Mouse (Mus musculus) MN1 (cell line): ENCODE measurements around the gene Stk11.

ENCODE experiments used
- DNase-seq: peaks from one replicate; pipeline ENCODE4 v3.0.0-alpha.2; 2016; ENCODE audit warnings: low spot score

Stk11 gene

GRCm38 (mm10) chr10:80170052-80170451 is 54.4 kb downstream of the Stk11 start:
- no peak for DNase-seq

DNA sequence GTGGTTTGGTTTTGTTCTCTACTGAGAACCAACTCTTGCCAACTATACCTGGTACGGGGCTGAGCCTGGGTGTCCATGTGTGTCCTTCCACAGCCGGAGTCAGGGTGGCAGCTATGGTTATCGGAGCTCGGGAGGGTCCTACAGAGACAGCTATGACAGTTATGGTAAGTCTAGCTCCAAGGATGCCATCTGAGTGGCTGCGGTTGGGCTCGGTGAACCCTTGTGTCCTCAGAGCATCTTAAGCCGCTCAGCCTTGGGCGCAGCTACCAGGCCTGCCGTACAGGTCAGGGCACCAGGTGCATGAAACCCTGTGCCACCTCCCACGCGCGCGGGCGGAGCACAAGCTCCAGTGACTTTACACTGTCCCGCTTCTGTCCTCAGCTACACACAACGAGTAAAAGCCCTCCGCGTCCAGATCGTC is 55.0 kb downstream of the Stk11 start:
- no peak for DNase-seq

- DNase-seq = no peak
Observed at GRCm38 (mm10) chr10:80171252-80171651, 55.6 kb downstream of the Stk11 start.

- no peak for DNase-seq
Observed at GRCm38 (mm10) chr10:80171760-80172526, 56.3 kb downstream of the Stk11 start.

DNA sequence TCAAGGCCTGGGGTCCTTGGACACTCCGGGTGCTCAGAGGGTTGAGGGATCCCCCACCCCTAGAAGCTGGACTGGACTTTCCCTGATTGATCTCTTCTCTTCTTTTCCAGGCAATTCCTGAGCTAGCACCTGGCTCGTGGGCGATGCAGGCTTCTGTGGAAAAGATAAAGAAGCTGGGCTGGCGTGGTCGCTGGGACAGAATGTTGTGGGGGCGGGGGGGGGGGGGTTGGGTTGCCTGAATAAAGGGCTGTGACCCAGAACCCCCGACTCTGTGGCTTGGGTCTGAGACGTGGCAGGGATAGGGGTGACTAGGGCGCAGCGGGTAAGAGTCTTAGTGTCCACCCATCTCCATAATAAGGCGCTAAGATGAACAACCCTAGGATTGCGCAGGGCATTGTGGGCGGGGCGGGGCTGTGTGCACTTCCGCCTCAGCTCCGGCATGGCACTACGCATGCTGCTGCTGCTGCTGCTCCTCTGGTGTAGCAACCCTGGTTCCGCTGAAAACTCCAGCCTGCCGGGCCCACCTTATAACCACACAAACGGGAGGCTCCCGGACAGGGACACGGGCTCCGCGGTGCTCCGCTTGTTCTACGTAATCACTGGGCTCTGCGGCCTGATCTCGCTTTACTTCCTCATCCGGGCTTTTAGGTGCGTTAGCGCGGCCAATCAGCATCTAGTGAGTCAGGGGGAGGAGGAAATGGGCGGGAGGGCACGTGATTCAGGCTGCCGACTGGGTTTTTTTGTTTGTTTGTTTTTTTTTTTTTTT is 57.1 kb downstream of the Stk11 start, which contains the start of gene 1600002K03Rik:
Gene 1600002K03Rik (plus strand): TSS at position 418 of the 766 bp plus-strand sequence.
- DNase-seq = peak; percentile 86

GRCm38 (mm10) chr10:80173358-80173757 is 57.8 kb downstream of the Stk11 start:
- DNase-seq = no peak

- no peak for DNase-seq
Observed at GRCm38 (mm10) chr10:80173955-80174640, 58.5 kb downstream of the Stk11 start.

DNA sequence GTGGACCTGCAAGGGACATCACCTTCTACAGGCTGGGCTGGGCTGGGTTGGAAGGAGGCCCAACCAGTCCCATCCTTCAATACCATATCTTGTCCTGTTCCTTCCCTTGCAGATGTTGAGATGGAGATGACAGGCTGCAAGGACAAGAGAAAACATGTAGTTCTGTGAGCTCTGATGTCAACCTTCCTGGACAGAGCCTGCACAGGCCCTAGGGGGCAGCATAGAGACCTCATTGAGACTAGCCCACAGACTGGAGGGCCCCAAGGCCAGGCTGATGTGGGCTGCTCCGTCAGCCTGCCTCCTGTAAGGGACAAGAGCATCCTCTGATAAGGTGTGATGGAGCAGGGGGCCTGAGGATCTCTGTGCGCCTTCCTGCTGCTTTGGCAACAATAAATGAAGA is 59.1 kb downstream of the Stk11 start:
- DNase-seq = peak; percentile 76

DNA sequence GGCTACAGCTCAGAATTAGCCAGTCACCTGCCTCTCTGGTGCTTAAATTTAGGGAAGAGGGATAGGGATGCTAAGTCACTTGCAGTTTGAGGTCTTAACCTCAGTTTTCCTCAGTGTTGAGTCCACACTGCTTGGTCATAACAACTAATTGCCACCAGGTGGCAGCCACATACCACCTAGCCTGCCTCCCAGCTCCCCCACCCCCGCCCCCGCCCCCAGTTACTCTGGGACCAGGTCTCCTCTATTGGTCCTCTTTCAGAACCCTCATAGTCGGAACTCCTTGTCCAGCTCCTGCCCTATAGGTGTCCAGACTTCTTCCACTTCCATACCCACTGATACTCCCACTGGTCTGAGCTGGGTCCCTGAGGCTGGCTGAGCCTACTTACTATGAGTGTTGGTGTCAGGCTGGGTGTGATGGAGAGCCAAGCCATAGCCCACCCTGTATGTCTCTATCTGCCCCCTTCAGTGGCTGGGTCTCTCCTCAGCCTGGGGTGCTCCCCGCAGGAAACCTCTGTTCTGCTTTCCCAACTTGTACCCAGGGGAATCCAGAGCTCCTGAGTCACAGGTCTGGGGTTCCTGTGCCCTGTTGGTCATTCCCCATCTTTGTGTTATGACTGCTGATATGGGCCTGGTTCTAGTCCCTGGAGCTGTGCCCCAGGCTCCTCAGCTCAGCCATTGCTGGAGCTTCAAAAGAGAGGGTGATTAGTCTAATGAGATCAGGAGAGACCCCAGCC is 60.1 kb downstream of the Stk11 start:
- peak; percentile 56 for DNase-seq

DNA sequence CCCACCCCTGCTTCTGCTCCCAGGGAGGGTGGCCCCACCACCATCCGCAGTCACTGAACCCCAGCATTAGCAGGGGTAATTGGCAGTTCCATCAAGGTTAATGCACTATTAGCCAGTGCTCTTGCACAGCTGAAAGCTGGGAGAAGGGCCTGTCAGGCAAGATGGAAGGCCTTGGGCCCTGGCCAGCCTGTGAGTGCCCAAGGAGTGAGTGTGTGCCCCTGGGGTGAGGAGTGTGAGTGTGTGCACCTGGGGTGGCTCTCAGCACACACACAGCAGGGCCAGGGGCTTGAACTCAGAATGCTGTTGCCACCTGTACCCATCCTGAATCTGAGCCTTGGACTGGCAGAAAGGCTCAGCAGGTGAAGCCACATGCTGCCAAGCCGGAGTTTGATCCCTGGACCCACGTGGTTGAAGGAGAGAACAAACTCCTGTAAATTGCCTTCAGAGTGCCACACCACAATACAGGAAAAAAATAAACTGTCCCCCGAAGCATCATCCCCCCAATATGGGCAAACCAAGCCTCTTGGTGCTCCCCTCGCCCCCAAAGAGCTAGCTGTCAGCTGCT is 60.7 kb downstream of the Stk11 start:
- DNase-seq = no peak

DNA sequence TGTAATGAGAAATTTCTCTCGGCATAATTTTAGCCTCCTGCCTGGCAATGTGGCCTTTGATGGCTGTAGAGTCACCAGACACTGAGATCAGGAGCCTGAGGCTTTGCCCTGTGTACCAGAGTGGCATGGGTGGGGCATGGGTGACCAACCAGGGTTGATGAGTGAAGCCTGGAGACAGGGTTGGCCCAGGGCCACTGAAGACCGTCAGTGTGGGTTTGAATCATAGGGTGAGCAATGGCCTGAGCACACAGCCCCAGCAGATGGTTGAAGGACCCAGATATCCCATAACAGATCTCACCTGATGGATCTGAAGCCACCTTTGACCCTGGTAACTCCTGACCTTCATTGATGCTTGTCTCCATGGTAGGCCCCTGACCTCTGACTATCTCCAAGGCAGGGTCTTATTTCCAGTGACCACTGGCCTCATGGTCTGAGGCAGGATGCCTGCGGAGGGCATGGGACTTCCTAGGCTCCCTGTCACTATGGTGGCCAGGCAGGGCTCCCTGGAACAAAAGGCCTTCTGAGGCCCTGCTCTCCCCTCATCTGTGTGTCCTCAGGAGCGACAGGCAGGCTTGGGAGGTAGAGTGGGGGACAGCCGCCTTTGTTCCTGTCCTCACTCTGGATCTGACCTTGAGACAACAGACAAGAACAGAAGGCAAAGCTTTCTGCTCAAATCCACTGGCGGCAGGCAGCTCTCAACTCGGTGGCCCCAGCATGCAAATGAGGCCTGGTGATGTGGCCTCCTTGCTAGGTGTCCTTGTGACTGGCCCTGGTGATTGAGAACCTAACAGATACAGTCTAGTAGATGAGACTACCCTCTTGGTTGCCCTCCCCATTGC is 62.1 kb downstream of the Stk11 start:
- DNase-seq = peak; percentile 65

DNA sequence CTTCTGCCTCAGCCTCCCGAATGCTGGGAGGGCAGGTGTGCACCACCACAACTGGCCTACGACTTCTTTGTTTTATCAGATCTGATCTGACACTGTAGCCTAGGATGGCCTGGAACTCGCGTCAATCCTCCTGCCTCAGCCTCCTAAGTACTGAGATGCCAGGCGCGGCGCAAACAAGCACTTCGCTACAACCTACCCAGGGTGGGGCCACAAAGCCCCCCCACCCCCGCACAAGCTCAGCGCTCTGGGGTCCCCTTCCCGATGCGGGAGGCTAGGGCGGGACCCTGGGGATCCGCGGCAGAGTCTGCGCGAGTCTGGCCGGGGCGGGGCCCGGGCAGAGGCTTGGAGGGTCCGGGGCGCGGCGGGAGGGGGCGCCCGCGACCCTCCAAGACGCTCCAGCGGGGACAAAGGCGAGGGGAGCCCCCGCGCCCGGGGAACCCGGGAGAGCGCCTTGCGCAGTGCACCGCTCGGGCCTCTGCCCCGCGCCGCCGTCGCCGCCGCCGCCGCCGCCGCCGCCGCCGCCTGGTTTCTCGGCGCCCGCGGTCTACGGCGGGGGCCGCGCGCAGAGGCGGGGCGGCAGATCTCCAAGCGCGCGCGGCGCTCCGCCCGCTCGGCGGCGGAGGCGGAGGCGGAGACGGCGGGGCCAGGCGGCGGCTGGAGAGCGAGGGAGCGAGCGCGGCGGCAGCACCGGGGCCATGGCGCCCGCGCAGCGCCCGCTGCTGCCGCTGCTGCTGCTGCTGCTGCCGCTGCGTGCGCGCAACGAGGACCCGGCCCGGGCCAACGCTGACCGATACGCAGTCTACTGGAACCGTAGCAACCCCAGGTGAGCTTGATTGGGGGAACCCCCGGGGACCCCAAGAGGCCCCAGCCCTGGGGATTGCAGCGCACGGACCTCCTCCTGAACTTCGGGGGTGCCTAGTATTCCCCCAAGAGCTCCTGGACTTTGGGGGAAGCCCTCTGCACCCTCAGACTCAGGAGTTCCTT is 63.8 kb downstream of the Stk11 start, which contains the start of gene Efna2:
Gene Efna2 (plus strand): TSS at position 415 of the 984 bp plus-strand sequence.
- peak; percentile 61 for DNase-seq
